Comparison of ENCODE assay signal across 9 mouse cellular contexts in genomic region chr4:89145409-89145808, GRCm38 (mm10). TPM values are rescaled to one million over a fixed set of nuclear protein-coding genes. Genes with fewer than 3 reads are reported as not detected.
DNase-seq lines count a peak whose midpoint lies in the region; ATAC-seq lines count a peak whose summit lies in the region.
"Had no signal": no experiment of that assay in that cellular context is flagged by ENCODE, and none has a peak within 500 bp of the region (broad histone marks: within the 10 kb centered on the region; RNA-seq: fewer than 3 reads in every experiment).

No protein-coding gene starts in this region.

- H3K27ac ChIP-seq in heart, embryonic 12.5 days (ENCODE audit: poor library complexity, severe bottlenecking), result no peak overlapping the region
- no peak overlapping the region for H3K27ac ChIP-seq in limb, embryonic 11.5 days (replicated peaks; ENCODE audit: low read depth, low read length)
- H3K27ac ChIP-seq in midbrain, embryonic 15.5 days, result no peak overlapping the region

- peaks cover 14% of the 10 kb centered on the region for H3K4me1 ChIP-seq in heart, embryonic 12.5 days (replicated peaks)
- no peaks in the 10 kb centered on the region for H3K4me1 ChIP-seq in limb, embryonic 11.5 days (ENCODE audit: control insufficient read depth, insufficient read depth, low read length)
- H3K4me1 ChIP-seq in midbrain, embryonic 15.5 days, result no peaks in the 10 kb centered on the region

- H3K4me2 ChIP-seq in heart, embryonic 12.5 days, result no peak overlapping the region
- no peak overlapping the region for H3K4me2 ChIP-seq in limb, embryonic 11.5 days (ENCODE audit: low read depth, severe bottlenecking)
- H3K4me2 ChIP-seq in midbrain, embryonic 15.5 days, result no peak overlapping the region

- peaks cover 32% of the 10 kb centered on the region for H3K36me3 ChIP-seq in heart, embryonic 12.5 days
- H3K36me3 ChIP-seq in limb, embryonic 11.5 days (ENCODE audit: control insufficient read depth, insufficient read depth, low read length), result peaks cover 2% of the 10 kb centered on the region; the same call in 1 of the 2 replicates
- H3K36me3 ChIP-seq in midbrain, embryonic 15.5 days (replicated peaks), result no peaks in the 10 kb centered on the region; the same call in 1 of the 2 replicates

- no peaks in the 10 kb centered on the region for H3K9me3 ChIP-seq in heart, embryonic 12.5 days (replicated peaks)
- H3K9me3 ChIP-seq in limb, embryonic 11.5 days (ENCODE audit: control insufficient read depth, low read length), result no peaks in the 10 kb centered on the region
- no peaks in the 10 kb centered on the region for H3K9me3 ChIP-seq in midbrain, embryonic 15.5 days

- ATAC-seq in heart, embryonic 12.5 days (ENCODE audit: insufficient number of reproducible peaks, low FRiP score), result no peak
- ATAC-seq in limb, embryonic 11.5 days (ENCODE audit: insufficient number of reproducible peaks, low FRiP score, low TSS enrichment, low read depth), result 0 out of 2 replicates have a peak, but pooled peaks have one; percentile 33
- peak; percentile 66 for ATAC-seq in midbrain, embryonic 15.5 days (replicated peaks)

- peak; percentile 93 for DNase-seq in heart, adult 11 months
- DNase-seq in embryo, embryonic 9.5 days (ENCODE audit: extremely low spot score), result peak; percentile 67
- peak; percentile 74 to 87 for DNase-seq in heart, adult 18-20 months
- DNase-seq in kidney, adult 8-10 months, result peak; percentile 54 to 74
- DNase-seq in limb, embryonic 11.5 days (ENCODE audit: low spot score), result peak; percentile 83
- peak; percentile 41 to 66 for DNase-seq in spleen, postnatal 14 days (ENCODE audit: low spot score in 2 of 2)

- no peak overlapping the region for H3K9ac ChIP-seq in heart, embryonic 12.5 days
- H3K9ac ChIP-seq in limb, embryonic 11.5 days (ENCODE audit: low read length), result no peak overlapping the region
- H3K9ac ChIP-seq in midbrain, embryonic 15.5 days, result no peak overlapping the region

- H3K27me3 ChIP-seq in heart, embryonic 12.5 days (replicated peaks), result no peaks in the 10 kb centered on the region
- no peaks in the 10 kb centered on the region for H3K27me3 ChIP-seq in limb, embryonic 11.5 days (ENCODE audit: control insufficient read depth, insufficient read depth, low read length)
- no peaks in the 10 kb centered on the region for H3K27me3 ChIP-seq in midbrain, embryonic 15.5 days (replicated peaks)
- H3K27me3 ChIP-seq: CH12.LX had no signal

- 37% methylated on average over 6 of the region's 6 CpGs for WGBS in heart, embryonic 12.5 days
- 42% methylated on average over 6 of the region's 6 CpGs for WGBS in limb, embryonic 11.5 days
- WGBS in midbrain, embryonic 15.5 days, result 42% methylated on average over 6 of the region's 6 CpGs

- no peak overlapping the region for H3K4me3 ChIP-seq in heart, embryonic 12.5 days
- H3K4me3 ChIP-seq in limb, embryonic 11.5 days (ENCODE audit: low read depth, low read length), result no peak overlapping the region
- H3K4me3 ChIP-seq in midbrain, embryonic 15.5 days, result no peak overlapping the region

RNA-seq across cellular contexts. Expression of gene Mtap, which starts 8.5 kb away (rescaled TPM):
- polyA plus RNA-seq in heart, embryonic 12.5 days (2016; fragmentation: Nextera tagmentation; extraction: Ambion mirVana), result 72.8 and 73.2 TPM in 2 replicates
- 10 to 100 TPM; 19.9 to 21.4 TPM for total RNA-seq in heart, adult 18-20 months (2021)
- 113 and 115 TPM in 2 replicates for polyA plus RNA-seq in limb, embryonic 11.5 days (2014; fragmentation: Nextera tagmentation; extraction: Ambion mirVana)
- 18.0 and 18.3 TPM in 2 replicates for polyA plus RNA-seq in midbrain, embryonic 15.5 days (2015; fragmentation: Nextera tagmentation; extraction: Ambion mirVana)
- total RNA-seq: CH12.LX had no signal
